Mouse (Mus musculus) spleen, adult 2 months (tissue): ENCODE data around the gene Car6. TPM values are rescaled to one million over a fixed set of nuclear protein-coding genes. Genes with fewer than 3 reads are reported as not detected.

ENCODE experiments used
- DNase-seq, 2 experiments: peaks; one replicate each; pipeline versions ENCODE4 v3.0.0 to v3.0.0-alpha.2; 2012 to 2021; ENCODE audit warnings: low spot score in 2 of 2, low read depth in 1 of 2
- H3K27ac ChIP-seq: fragments of 200-500 bp; 2 replicates; pipeline ENCODE4 v1.5.1; 2012; ENCODE audit warnings: low read length, inconsistent platforms; ENCODE audit not compliant: insufficient read depth
- H3K27me3 ChIP-seq: fragments of 200-500 bp; 2 replicates; pipeline ENCODE4 v1.6.1; 2012; ENCODE audit warnings: mild to moderate bottlenecking, moderate library complexity, low read length, inconsistent platforms; ENCODE audit not compliant: control insufficient read depth, insufficient read depth
- H3K36me3 ChIP-seq: fragments of 200-500 bp; 2 replicates; pipeline ENCODE4 v1.6.1; 2012; ENCODE audit warnings: mild to moderate bottlenecking, low read length, inconsistent platforms; ENCODE audit not compliant: control insufficient read depth, insufficient read depth
- H3K4me1 ChIP-seq: fragments of 200-500 bp; 2 replicates; pipeline ENCODE4 v1.6.1; 2011; ENCODE audit warnings: inconsistent platforms; ENCODE audit not compliant: control insufficient read depth, insufficient read depth, insufficient read length
- H3K4me3 ChIP-seq: fragments of 200-500 bp; 2 replicates; pipeline ENCODE4 v1.5.1; 2011; ENCODE audit warnings: mild to moderate bottlenecking, inconsistent platforms; ENCODE audit not compliant: insufficient read depth, insufficient read length; ENCODE audit errors: extremely low read depth
- CTCF ChIP-seq: fragments of 200-500 bp; IDR thresholded peaks from 2 replicates; pipeline ENCODE4 v1.5.1; 2011; ENCODE audit warnings: mild to moderate bottlenecking, inconsistent platforms; ENCODE audit not compliant: insufficient read depth, insufficient read length, insufficient replicate concordance; ENCODE audit errors: extremely low read depth
- POLR2A ChIP-seq: fragments of 200-500 bp; IDR thresholded peaks from 2 replicates; pipeline ENCODE4 v1.6.1; 2011; ENCODE audit warnings: low read depth, low read length, inconsistent platforms
- WGBS: fragments of 180-500 bp; shearing (Covaris S2); methylation state at CpG from one replicate; pipeline ENCODE4 v1.1.7; 2018; 5-methylcytosine and 5-hydroxymethylcytosine counted together
- polyA plus RNA-seq: library from polyadenylated mRNA; depleted of rRNA; stranded (reverse); fragments of >200 nt; gene quantifications from 2 replicates; pipeline ENCODE4 v1.2.3, GENCODE M21; 2012

The Car6 gene
- polyA plus RNA-seq, 1 experiment: not detected

- Histone ChIP-seq H3K27me3 (no peaks in the 10 kb centered on the region), H3K27ac (no peak overlapping the region), H3K36me3 (no peaks in the 10 kb centered on the region), H3K4me3 (no peak overlapping the region), H3K4me1 (no peaks in the 10 kb centered on the region)
- TF ChIP-seq CTCF (no peak), POLR2A (no peak)
- WGBS: 79% methylated on average over 8 of the region's 8 CpGs
- no peak for DNase-seq
Observed at GRCm38 (mm10) chr4:150172107-150172506, 29.0 kb downstream of the Car6 start.

- TF ChIP-seq CTCF (no peak), POLR2A (no peak)
- WGBS: 85% methylated on average over 10 of the region's 10 CpGs
- Histone ChIP-seq H3K4me1 (no peaks in the 10 kb centered on the region), H3K36me3 (no peaks in the 10 kb centered on the region), H3K27me3 (no peaks in the 10 kb centered on the region), H3K4me3 (no peak overlapping the region), H3K27ac (no peak overlapping the region)
- DNase-seq: no peak
Observed at GRCm38 (mm10) chr4:150168406-150168805, 32.7 kb downstream of the Car6 start.

- 76% methylated on average over 13 of the region's 13 CpGs for WGBS
- Histone ChIP-seq H3K4me1 (no peaks in the 10 kb centered on the region), H3K27me3 (no peaks in the 10 kb centered on the region), H3K4me3 (no peak overlapping the region), H3K27ac (no peak overlapping the region), H3K36me3 (no peaks in the 10 kb centered on the region)
- TF ChIP-seq POLR2A (no peak), CTCF (no peak)
- DNase-seq: no peak
Observed at GRCm38 (mm10) chr4:150164875-150165274, 36.3 kb downstream of the Car6 start.

- TF ChIP-seq POLR2A: no peak
- no peak for TF ChIP-seq CTCF
- H3K27ac ChIP-seq: no peak overlapping the region
- DNase-seq: no peak
- H3K4me3 ChIP-seq: no peak overlapping the region
- no peaks in the 10 kb centered on the region for H3K36me3 ChIP-seq
- H3K27me3 ChIP-seq: no peaks in the 10 kb centered on the region
- no peaks in the 10 kb centered on the region for H3K4me1 ChIP-seq
- WGBS: 87% methylated on average over 13 of the region's 13 CpGs
Observed at GRCm38 (mm10) chr4:150162561-150163169, 38.5 kb downstream of the Car6 start.

- no peak overlapping the region for H3K27ac ChIP-seq
- no peaks in the 10 kb centered on the region for H3K27me3 ChIP-seq
- TF ChIP-seq CTCF (no peak), POLR2A (no peak)
- 48% methylated on average over 2 of the region's 2 CpGs for WGBS
- no peaks in the 10 kb centered on the region for H3K36me3 ChIP-seq
- no peaks in the 10 kb centered on the region for H3K4me1 ChIP-seq
- no peak overlapping the region for H3K4me3 ChIP-seq
- DNase-seq: no peak
Observed at GRCm38 (mm10) chr4:150159458-150159857, 41.7 kb downstream of the Car6 start.

- DNase-seq: no peak
- TF ChIP-seq POLR2A: no peak
- no peak for TF ChIP-seq CTCF
- Histone ChIP-seq H3K27me3 (no peaks in the 10 kb centered on the region), H3K4me1 (no peaks in the 10 kb centered on the region), H3K27ac (no peak overlapping the region), H3K4me3 (no peak overlapping the region), H3K36me3 (no peaks in the 10 kb centered on the region)
- 84% methylated on average over 14 of the region's 14 CpGs for WGBS
Observed at GRCm38 (mm10) chr4:150157348-150157882, 43.7 kb downstream of the Car6 start.

- WGBS: 63% methylated on average over 4 of the region's 4 CpGs
- no peak for TF ChIP-seq CTCF
- no peak for TF ChIP-seq POLR2A
- Histone ChIP-seq H3K27ac (no peak overlapping the region), H3K4me3 (no peak overlapping the region), H3K36me3 (no peaks in the 10 kb centered on the region), H3K27me3 (no peaks in the 10 kb centered on the region), H3K4me1 (no peaks in the 10 kb centered on the region)
- DNase-seq: no peak
Observed at GRCm38 (mm10) chr4:150155731-150156130, 45.4 kb downstream of the Car6 start.
